Mouse (Mus musculus) forelimb bud, embryonic 11.5 days (tissue): Measurements from ENCODE around the gene Sp1.

ENCODE experiments used
- DNase-seq: peaks from one replicate; pipeline ENCODE4 v3.0.0-alpha.2; 2012; ENCODE audit warnings: low read depth, low spot score

The Sp1 gene

GRCm38 (mm10) chr15:102433173-102433572, 27.2 kb downstream of the Sp1 start:
- DNase-seq: no peak

- peak; percentile 80 for DNase-seq
Observed at GRCm38 (mm10) chr15:102442490-102442889, 36.5 kb downstream of the Sp1 start.

DNA sequence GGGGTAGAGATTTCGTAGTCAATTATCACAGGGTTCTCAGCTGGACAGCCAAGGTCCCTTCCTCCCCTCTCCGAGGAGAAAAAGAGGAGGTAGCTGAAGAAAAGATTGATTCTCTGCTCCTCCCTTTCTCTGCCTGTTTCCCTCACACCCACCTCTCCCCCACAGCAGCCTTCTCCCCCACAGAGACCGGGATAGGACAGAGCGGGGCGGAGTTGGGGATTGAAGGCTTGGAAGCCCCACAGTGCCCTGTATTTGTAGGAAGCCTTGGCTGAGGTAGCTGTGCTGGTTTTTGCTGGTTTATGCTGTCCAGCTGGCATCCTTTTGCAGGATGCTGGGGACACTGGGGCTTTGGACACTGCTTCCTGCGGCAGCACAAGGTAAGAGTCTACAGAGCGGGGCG, 39.2 kb downstream of the Sp1 start, which contains the start of gene Amhr2:
TSS of gene Amhr2 (plus strand) at position 222 of the 400 bp plus-strand sequence.
- no peak for DNase-seq

GRCm38 (mm10) chr15:102446448-102446847, 40.5 kb downstream of the Sp1 start:
- no peak for DNase-seq

- no peak for DNase-seq
Observed at GRCm38 (mm10) chr15:102449366-102449765, 43.4 kb downstream of the Sp1 start.

GRCm38 (mm10) chr15:102450928-102451327, 45.0 kb downstream of the Sp1 start:
- no peak for DNase-seq

DNA sequence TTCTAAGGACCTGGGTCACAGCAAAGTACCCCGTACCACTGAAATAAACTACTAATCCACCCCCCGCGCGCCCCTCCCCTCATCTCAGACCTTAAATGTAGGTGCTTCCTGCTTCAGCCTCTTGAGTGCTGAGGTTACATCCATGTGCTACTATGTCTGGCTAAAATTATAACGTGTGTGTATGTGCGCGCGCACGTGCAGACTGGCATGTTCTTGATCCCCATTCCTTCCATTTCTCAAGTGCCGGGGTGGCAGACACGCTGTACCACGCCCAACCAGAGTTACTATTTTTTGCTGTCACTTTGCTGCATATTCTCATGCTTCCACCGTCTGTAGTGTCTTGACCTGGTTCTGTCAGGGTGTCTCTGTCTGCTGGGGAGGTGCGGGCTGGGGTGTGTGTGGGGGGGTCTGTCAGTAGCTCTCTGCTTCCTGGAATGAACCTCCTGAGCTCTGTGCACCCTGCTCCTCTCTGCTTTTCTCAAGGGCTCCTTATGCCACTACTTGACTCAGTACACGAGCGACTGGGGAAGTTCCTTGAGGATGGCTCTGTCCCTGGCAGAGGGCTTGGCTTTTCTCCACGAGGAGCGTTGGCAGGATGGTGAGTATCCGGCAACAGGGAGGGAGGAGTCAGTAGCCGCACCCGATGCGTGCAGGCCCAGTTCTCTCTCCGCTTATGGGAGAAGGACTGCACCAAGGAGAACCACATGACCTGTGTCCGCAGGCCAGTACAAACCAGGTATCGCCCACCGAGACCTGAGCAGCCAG, 45.9 kb downstream of the Sp1 start:
- no peak for DNase-seq

GRCm38 (mm10) chr15:102455993-102456392, 50.0 kb downstream of the Sp1 start:
- peak; percentile 32 for DNase-seq

DNA sequence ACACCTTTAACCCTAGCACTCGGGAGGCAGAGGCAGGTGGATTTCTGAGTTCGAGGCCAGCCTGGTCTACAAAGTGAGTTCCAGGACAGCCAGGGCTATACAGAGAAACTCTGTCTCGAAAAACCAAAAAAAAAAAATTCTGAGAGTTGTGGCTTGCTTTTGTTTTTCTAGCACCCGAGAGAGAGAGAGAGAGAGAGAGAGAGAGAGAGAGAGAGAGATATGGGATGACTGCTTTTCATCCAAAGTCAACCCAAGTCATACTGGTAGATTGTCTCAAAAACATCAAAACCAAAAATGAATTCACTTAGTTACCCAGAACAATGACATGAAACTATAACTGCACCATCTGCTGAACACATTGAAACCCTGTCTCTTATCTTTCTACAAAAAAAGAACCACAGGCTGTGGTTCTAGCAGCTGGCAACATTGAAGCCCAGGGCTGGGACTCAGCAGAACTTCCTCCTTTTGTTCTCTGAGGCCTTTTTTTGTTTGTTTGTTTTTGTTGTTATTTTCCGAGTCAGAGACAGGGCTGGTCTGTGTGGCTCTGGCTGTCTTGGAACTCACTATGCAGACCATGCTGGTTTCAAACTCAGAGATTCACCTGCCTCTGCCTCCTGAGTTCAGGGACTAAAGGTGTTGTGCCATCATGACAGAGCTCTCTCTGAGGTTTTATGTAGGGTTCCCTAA, 52.2 kb downstream of the Sp1 start:
- no peak for DNase-seq

GRCm38 (mm10) chr15:102458904-102459317, 53.0 kb downstream of the Sp1 start, which contains the start of gene Prr13:
Gene Prr13, plus strand, starts transcription at chr15:102459028.
- peak; percentile 95 for DNase-seq

DNA sequence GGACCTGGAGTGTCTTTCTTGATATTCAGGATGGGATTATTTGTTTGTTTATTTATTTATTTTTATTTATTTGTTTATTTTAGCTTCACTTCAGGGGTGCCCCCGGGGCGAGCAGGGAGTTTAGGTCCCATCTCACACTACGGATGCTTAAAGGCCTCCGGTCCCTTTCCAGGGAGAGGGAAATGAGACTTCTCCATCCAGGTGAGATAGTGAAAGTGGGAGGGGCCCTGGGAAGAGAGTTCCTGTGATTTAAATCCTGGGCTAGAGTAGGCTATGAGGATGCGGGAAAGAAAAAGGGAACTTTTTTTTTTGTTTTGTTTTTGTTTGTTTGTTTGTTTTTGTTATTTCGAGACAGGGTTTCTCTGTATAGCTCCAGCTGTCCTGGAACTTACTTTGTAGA, 53.4 kb downstream of the Sp1 start:
- no peak for DNase-seq

DNA sequence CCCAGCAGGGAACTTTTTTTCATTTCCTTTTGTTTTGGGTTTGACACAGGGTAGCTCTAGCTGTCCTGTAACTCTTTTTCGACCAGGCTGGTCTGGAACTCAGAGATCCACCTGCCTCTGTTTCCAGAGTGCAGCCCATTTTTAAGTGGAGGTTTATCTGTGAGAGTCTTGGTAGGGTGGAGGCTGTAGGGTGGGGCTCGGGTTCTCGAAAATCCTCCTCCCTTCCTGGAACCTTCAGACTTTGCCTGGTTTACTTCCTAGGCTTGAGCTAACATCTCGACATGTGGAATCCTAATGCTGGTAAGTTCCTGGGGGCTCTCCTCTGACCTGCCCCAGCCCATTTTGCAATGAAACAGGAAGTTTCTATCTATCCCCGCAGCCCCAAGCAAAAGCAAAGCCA, 53.9 kb downstream of the Sp1 start:
- DNase-seq: no peak

DNA sequence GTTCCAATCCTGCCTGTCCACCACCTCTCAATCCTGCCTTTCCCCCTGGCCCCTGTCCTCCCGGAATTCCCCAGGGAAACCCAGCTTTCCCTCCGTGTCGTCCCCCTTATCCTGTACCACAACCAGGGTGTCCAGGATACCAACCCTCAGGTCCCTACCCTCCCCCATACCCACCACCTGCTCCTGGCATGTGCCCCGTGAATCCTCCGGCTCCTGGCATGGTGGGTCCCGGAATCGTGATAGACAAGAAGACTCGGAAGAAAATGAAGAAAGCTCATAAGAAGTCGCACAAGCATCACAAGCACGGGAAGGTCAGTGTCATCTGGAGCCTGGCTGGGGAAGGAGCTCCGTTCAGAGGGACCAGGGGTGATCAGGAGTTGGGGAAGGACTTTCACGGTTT, 54.5 kb downstream of the Sp1 start:
- no peak for DNase-seq

- DNase-seq: no peak
Observed at GRCm38 (mm10) chr15:102460971-102461370, 55.0 kb downstream of the Sp1 start.

- DNase-seq: no peak
Observed at GRCm38 (mm10) chr15:102461430-102462075, 55.6 kb downstream of the Sp1 start.

GRCm38 (mm10) chr15:102463666-102464065, 57.7 kb downstream of the Sp1 start:
- DNase-seq: peak; percentile 24

DNA sequence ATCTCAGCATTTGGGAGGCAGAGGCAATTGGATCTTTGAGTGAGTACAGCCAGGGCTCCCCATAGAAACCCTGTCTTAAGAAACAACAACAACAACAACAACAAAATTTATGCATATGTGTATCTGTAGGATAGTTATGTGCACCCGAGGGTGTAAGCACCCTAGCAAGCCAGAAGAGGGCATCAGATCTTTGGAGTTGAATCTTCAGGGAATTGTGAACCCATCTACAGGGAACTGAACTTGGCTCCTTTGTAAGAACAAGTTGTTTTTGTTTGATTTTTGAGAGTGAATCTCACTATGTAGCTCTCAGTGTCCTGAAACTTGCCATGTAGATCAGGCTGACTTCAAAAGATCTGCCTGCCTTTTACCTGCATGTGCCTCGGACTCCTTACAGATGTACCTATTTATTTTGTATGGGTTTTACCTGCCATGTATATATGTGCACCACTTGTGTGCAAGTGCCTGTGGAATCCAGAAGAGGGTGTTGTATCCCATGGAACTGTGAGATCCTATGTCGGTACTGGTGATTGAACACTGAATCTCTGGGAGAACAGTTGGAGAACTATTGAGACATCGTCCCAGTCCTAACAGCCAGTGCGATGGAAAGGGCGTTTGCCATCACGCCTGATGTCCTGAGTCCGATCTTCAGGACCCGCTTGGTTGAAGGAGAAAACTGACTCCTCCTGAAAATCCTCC, 62.9 kb downstream of the Sp1 start:
- DNase-seq: no peak

GRCm38 (mm10) chr15:102470183-102470604, 64.3 kb downstream of the Sp1 start, which contains the start of gene Pcbp2:
Gene Pcbp2, plus strand, starts transcription at chr15:102470539.
- peak; percentile 98 for DNase-seq

GRCm38 (mm10) chr15:102470605-102471294, 64.8 kb downstream of the Sp1 start:
- DNase-seq: peak; percentile 74

DNA sequence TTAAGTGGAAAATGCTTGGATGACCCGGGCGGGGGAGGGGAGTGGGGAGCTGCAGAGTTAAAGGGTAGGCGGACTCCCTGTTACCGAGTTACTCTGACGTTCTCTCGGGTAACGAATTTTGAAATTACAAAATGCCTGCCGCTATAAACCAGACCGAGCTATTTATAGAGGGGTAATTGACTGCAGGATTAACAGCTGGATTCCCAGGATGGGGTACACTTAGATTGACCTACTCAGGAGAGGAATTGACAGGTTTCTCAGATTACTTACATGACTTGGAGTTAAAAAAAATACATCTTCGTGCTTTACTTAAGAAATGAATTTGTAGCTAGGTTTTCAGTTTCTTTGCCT, 65.3 kb downstream of the Sp1 start:
- DNase-seq: no peak

GRCm38 (mm10) chr15:102471727-102472126, 65.8 kb downstream of the Sp1 start:
- no peak for DNase-seq
